Mouse (Mus musculus): ENCODE results near the gene Trpc6.

Trpc6 gene

GRCm38 (mm10) chr9:8544041-8544794, at the start of gene Trpc6:
Trpc6 (plus strand) TSS chr9:8544142.
- DNase-seq = peak; percentile 58 to 80

DNA sequence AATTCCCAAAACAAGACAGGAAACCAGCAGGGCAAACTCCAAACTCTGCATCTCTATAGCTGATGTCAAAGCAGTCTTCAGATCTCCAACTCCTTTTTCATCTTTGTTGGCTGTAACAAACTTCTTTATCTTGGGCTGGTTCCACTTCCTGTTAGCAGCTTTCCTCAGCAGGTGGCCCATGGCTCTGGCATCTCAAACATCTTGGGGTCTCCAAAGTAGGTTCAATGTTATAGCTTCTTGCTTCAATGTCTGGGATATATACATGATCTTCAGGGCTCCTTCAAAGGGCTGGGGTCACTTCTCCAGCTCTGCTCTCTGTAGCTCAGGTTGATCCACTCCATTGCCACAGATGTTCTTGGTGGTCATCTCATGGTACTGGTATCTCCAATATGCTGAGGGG, 23.0 kb upstream of the Trpc6 start:
- DNase-seq = no peak

DNA sequence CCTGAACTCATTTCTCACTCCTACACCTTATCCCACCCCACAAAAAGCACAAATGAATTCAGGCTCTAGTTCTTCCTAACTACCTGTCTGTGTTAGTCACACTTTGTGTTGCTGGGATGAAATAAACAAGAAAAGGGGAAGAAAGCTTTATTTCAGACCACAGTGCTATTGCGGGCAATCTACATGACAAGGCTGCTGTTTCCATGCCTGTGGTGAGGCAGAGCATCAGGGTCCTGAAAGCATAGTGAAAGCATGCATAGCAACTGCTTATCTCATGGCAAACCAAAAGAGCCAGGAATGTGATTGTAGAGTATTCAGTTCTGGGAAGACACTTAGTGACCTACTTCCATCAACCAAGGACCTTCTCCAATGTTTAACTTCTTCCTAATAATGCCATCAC, 10.3 kb upstream of the Trpc6 start:
- no peak for DNase-seq

GRCm38 (mm10) chr9:8545236-8545635, 1.3 kb downstream of the Trpc6 start:
- DNase-seq = no peak

DNA sequence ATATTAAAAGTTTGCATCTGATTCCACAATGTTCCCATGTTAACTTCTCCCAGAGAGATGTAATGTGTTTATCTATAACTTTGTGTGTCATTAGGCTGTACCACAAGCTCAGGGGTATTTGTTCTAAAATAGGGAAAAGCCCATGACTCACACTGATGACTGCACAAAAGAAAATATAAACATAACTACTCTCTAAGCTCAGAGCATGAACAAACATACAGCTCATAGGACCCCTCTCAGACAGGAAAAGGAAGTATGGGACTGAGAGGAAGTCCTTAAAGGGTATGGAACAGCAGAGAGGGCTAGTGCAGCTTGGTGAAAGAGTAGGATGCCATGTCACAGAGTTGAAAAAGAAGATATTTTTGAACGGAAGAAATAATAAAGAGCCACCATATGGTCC, 14.6 kb downstream of the Trpc6 start:
- no peak for DNase-seq

GRCm38 (mm10) chr9:8592618-8593017, 48.7 kb downstream of the Trpc6 start:
- DNase-seq = no peak

DNA sequence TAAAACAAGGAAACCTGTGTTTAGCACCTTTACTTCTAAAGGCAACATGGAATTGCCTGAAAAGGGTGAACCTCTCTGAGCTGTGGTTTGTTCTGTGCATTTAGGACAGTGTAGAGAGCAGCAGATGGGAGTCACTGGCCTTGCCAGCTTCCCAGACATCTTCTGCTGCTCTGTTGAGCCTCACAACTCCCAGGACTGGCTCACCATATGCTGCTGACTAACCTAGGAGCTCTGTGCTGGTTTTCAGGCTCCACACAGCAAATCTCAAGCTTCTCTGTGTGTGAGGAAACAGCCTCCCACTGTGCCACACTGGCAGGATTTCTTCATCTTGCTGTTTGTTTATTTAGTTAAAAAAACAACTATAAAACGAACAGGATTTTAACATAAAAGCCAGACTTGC, 53.1 kb downstream of the Trpc6 start:
- no peak for DNase-seq

- DNase-seq = no peak
Measured at GRCm38 (mm10) chr9:8606816-8607491, 63.0 kb downstream of the Trpc6 start.

GRCm38 (mm10) chr9:8634344-8634743, 90.4 kb downstream of the Trpc6 start:
- DNase-seq = peak in 1 of 2 experiments; percentile 23

GRCm38 (mm10) chr9:8643453-8643852, 99.5 kb downstream of the Trpc6 start:
- no peak for DNase-seq

DNA sequence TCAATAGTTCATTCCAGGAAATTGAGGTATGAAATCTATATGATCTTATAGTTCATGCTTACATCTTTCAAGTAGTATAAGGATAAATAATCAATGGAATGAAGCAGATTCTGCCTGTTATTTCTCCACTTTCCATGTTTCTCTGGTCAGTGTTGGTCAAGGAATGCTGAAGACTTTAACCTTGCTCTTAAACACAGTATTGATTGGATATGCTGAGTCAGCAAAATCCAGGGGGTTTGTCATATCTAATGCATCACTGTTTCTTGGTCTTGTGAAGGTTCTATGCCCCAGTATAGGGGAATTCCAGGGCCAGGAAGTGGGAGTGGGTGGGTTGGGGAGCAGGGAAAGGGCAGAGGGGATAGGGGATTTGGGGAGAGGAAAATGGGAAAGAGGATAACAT, 111.4 kb downstream of the Trpc6 start:
- no peak for DNase-seq

DNA sequence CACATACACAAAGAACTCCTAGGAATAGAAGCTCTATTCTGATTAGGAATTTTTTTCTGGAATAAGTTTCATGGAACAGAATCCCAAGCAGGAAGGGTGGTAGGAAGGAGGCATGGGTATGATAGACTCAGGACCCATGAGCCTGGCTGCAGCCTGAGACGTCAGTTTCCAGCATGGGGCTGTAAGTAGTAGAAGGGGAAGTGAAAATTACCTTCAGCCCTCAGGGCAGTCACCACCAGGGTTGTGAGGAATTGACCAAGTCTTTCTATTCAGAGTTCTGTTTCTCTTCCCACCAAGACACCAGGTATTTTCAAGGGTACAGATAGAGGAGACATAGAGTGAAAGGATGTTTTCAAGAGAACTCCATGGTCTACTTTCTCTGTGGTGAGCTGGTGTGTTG, 129.0 kb downstream of the Trpc6 start:
- DNase-seq = no peak

DNA sequence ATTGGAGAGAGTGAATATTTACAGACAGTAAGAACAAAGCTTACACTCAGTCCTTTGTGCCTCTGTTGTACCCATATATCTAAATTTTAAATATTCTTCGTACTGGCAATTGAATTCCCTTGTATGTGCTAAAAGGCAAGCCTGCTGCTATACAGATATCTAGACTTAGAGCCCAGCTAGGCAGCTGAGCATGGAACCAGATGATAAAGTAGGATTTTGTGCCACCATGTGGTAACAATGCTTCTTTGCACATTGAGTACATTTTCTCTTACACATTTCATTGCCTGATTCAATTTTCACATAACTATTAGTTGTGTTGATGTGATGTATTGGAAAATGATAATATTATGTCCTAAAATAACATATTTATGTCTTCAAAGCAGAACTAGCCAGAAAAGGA, 132.7 kb downstream of the Trpc6 start:
- DNase-seq = no peak

DNA sequence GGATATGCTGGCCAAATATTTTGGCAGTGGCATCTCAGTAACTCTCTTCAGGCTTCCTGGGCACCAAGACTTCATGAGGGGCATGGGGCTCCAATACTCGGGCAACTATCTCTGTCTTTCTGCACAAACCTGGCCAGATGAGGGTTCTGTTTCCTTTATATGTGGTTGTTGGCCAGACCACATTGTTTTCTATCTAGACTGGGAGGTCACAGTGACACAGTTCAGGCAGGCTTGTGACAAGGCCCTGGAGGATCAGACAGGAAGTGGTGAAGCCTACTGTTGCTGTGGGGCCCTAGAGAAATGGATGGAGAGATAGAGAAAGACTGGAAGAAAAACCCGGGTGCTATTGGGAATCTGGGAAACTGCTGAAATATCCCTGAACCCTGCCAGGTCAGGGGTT, 149.2 kb downstream of the Trpc6 start:
- DNase-seq = no peak

DNA sequence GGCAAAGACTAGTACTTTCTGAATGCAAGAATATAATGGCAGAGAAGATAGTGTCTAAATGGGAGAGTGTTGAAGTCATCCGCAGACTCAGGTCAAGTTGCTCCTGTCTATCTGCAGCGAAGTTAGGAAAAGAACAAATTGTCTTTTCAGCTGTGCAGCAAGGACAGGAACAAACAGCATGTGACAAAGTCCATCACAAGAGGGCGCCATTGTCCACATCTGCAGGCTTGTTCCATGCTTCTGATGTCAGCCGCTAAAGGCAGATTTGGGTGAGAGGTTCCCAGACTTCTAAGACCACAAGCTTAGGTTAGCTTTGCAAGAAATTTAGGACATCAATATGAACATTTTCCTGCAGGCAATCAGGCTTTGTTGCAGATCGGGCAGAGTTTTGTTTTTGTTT, 156.7 kb downstream of the Trpc6 start:
- peak; percentile 54 to 77 for DNase-seq

DNA sequence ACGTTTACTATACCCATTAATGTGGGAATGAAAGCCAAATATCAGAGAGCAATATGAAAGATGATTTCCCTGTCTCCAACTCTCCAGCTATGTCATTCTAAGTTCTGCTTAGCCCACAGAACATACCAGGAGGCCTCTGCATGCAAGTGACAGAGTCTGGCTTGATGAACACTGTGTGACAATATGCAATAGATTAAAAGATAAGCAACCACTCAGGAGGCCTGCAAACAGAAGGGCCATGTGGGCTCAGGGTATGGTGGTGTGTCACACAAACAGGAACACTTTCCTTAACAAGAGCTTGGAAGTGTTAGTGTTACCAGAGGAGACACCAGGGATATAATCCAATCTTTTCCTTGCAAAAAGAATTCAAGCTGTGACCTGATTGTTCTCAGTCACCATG, 159.6 kb downstream of the Trpc6 start:
- DNase-seq = no peak

DNA sequence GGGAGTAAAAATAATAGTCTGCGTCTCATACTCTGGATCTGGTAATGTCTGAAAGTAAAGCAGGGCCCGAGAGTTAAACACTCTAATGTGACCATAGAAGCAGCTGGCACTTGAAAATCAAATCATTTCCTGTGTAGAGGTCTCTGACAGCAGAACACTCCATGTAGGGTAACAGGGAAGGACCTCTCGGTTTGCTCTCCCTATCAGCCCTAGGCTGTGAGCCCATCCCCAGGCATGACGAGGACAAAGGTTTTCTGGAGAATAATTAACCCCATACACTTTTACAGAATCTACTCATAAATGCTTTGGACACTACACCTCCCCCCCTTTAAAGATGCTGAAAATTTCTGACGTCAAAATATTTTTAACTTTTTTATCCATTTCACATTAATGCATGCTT, 160.0 kb downstream of the Trpc6 start:
- no peak for DNase-seq

GRCm38 (mm10) chr9:8710052-8710739, 166.3 kb downstream of the Trpc6 start:
- DNase-seq = no peak

GRCm38 (mm10) chr9:8719017-8719416, 175.1 kb downstream of the Trpc6 start:
- DNase-seq = no peak

- DNase-seq = no peak
Measured at GRCm38 (mm10) chr9:8729056-8729455, 185.1 kb downstream of the Trpc6 start.

All from lung, postnatal 4 days (tissue).